Mouse (Mus musculus): ENCODE measurements around the gene Serpinf2. TPM values are rescaled to one million over a fixed set of nuclear protein-coding genes. Genes with fewer than 3 reads are reported as not detected.

The Serpinf2 gene
- polyA plus RNA-seq (2012; rRNA removed): 0.21 and 0.25 TPM in 2 replicates

GRCm38 (mm10) chr11:75439363-75439762 lies at the start of gene Serpinf2:
Gene Serpinf2 (minus strand): TSS chr11:75439591.
- DNase-seq (ENCODE audit: low read depth): no peak
- TF ChIP-seq POLR2A (IDR thresholded peaks at IDR 0.05; ENCODE audit: borderline replicate concordance, extremely low read depth, insufficient read depth, insufficient read length, poor library complexity, severe bottlenecking) (no peak), CTCF (IDR thresholded peaks at IDR 0.05; ENCODE audit: borderline replicate concordance, extremely low read depth, insufficient read depth, insufficient read length) (no peak)

GRCm38 (mm10) chr11:75487496-75487895 lies 48.1 kb upstream of the Serpinf2 start:
- DNase-seq (ENCODE audit: low read depth): no peak
- TF ChIP-seq CTCF (IDR thresholded peaks at IDR 0.05; ENCODE audit: borderline replicate concordance, extremely low read depth, insufficient read depth, insufficient read length): no peak
- TF ChIP-seq POLR2A (IDR thresholded peaks at IDR 0.05; ENCODE audit: borderline replicate concordance, extremely low read depth, insufficient read depth, insufficient read length, poor library complexity, severe bottlenecking): no peak

GRCm38 (mm10) chr11:75486601-75487285 lies 47.4 kb upstream of the Serpinf2 start, which contains the start of gene Prpf8:
Gene Prpf8 (plus strand): TSS chr11:75486816.
- TF ChIP-seq POLR2A (IDR thresholded peaks at IDR 0.05; ENCODE audit: borderline replicate concordance, extremely low read depth, insufficient read depth, insufficient read length, poor library complexity, severe bottlenecking) (peak; percentile 38; the same call in 1 of the 2 replicates), CTCF (IDR thresholded peaks at IDR 0.05; ENCODE audit: borderline replicate concordance, extremely low read depth, insufficient read depth, insufficient read length) (no peak)

GRCm38 (mm10) chr11:75486192-75486591 lies 46.8 kb upstream of the Serpinf2 start:
- TF ChIP-seq POLR2A (IDR thresholded peaks at IDR 0.05; ENCODE audit: borderline replicate concordance, extremely low read depth, insufficient read depth, insufficient read length, poor library complexity, severe bottlenecking): no peak
- TF ChIP-seq CTCF (IDR thresholded peaks at IDR 0.05; ENCODE audit: borderline replicate concordance, extremely low read depth, insufficient read depth, insufficient read length): no peak
- no peak for DNase-seq (ENCODE audit: low read depth)

More at GRCm38 (mm10) chr11:75486601-75487285, 47.4 kb upstream of the Serpinf2 start, which contains the start of gene Prpf8:
- DNase-seq (ENCODE audit: low read depth): peak; percentile 99

- no peak for TF ChIP-seq POLR2A (IDR thresholded peaks at IDR 0.05; ENCODE audit: borderline replicate concordance, extremely low read depth, insufficient read depth, insufficient read length, poor library complexity, severe bottlenecking)
- TF ChIP-seq CTCF (IDR thresholded peaks at IDR 0.05; ENCODE audit: borderline replicate concordance, extremely low read depth, insufficient read depth, insufficient read length): no peak
- DNase-seq (ENCODE audit: low read depth): no peak
Observed at GRCm38 (mm10) chr11:75473376-75473775, 34.0 kb upstream of the Serpinf2 start.

- no peak for DNase-seq (ENCODE audit: low read depth)
- TF ChIP-seq CTCF (IDR thresholded peaks at IDR 0.05; ENCODE audit: borderline replicate concordance, extremely low read depth, insufficient read depth, insufficient read length): no peak
- TF ChIP-seq POLR2A (IDR thresholded peaks at IDR 0.05; ENCODE audit: borderline replicate concordance, extremely low read depth, insufficient read depth, insufficient read length, poor library complexity, severe bottlenecking): no peak
Observed at GRCm38 (mm10) chr11:75472469-75473081, 33.2 kb upstream of the Serpinf2 start.

GRCm38 (mm10) chr11:75470675-75471074 lies 31.3 kb upstream of the Serpinf2 start:
- no peak for DNase-seq (ENCODE audit: low read depth)
- TF ChIP-seq CTCF (IDR thresholded peaks at IDR 0.05; ENCODE audit: borderline replicate concordance, extremely low read depth, insufficient read depth, insufficient read length): no peak
- no peak for TF ChIP-seq POLR2A (IDR thresholded peaks at IDR 0.05; ENCODE audit: borderline replicate concordance, extremely low read depth, insufficient read depth, insufficient read length, poor library complexity, severe bottlenecking)

- TF ChIP-seq CTCF (IDR thresholded peaks at IDR 0.05; ENCODE audit: borderline replicate concordance, extremely low read depth, insufficient read depth, insufficient read length) (no peak), POLR2A (IDR thresholded peaks at IDR 0.05; ENCODE audit: borderline replicate concordance, extremely low read depth, insufficient read depth, insufficient read length, poor library complexity, severe bottlenecking) (no peak)
- no peak for DNase-seq (ENCODE audit: low read depth)
Observed at GRCm38 (mm10) chr11:75469261-75469660, 29.9 kb upstream of the Serpinf2 start.

- DNase-seq (ENCODE audit: low read depth): no peak
- TF ChIP-seq POLR2A (IDR thresholded peaks at IDR 0.05; ENCODE audit: borderline replicate concordance, extremely low read depth, insufficient read depth, insufficient read length, poor library complexity, severe bottlenecking): no peak
- no peak for TF ChIP-seq CTCF (IDR thresholded peaks at IDR 0.05; ENCODE audit: borderline replicate concordance, extremely low read depth, insufficient read depth, insufficient read length)
Observed at GRCm38 (mm10) chr11:75468410-75468809, 29.0 kb upstream of the Serpinf2 start.

- no peak for TF ChIP-seq POLR2A (IDR thresholded peaks at IDR 0.05; ENCODE audit: borderline replicate concordance, extremely low read depth, insufficient read depth, insufficient read length, poor library complexity, severe bottlenecking)
- no peak for TF ChIP-seq CTCF (IDR thresholded peaks at IDR 0.05; ENCODE audit: borderline replicate concordance, extremely low read depth, insufficient read depth, insufficient read length)
- no peak for DNase-seq (ENCODE audit: low read depth)
Observed at GRCm38 (mm10) chr11:75467512-75468215, 28.3 kb upstream of the Serpinf2 start.

Measured in brain, embryonic 14.5 days (tissue).